In the genomic region with DNA sequence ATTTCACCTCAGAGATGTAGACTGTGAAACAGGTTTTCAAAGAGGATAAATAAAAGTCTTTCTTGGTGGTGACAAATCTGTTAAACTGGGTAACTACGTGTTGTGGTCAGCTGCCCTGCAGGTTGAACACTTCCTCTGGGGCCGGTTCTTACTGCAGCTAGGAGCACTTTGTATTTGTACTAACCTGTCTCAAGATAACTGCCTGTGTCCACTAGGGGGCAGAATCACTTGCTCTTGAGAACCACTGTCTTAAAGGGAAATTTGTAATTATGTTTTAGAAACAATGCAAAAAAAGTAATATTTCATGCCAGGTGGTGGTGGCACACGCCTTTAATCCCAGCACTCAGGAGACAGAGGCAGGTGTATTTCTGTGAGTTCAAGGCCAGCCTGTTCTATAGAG, we compare ENCODE assay signal across 7 mouse cellular contexts. TPM values are rescaled to one million over a fixed set of nuclear protein-coding genes. Genes with fewer than 3 reads are reported as not detected.
DNase-seq lines count a peak whose midpoint lies in the region; ATAC-seq and TF ChIP-seq lines count a peak whose summit lies in the region.

No protein-coding gene starts in this region.

- H3K27ac ChIP-seq in liver, adult 2 months (replicated peaks; ENCODE audit: insufficient read depth, low read depth, low read length) = no peak overlapping the region
- no peak overlapping the region for H3K27ac ChIP-seq in liver, embryonic 11.5 days (ENCODE audit: low read depth, low read length)
- H3K27ac ChIP-seq in heart, embryonic 10.5 days = no peak overlapping the region
- H3K27ac ChIP-seq in limb, embryonic 14.5 days (replicated peaks; ENCODE audit: low read depth, low read length) = no peak overlapping the region

- no peak; the same call in 1 of the 2 replicates for TF ChIP-seq CTCF in liver, adult 2 months (IDR thresholded peaks at IDR 0.05; ENCODE audit: low read depth, low read length)
- TF ChIP-seq CTCF in brain, embryonic 14.5 days (IDR thresholded peaks at IDR 0.05; ENCODE audit: borderline replicate concordance, extremely low read depth, insufficient read depth, insufficient read length) = peak; percentile 51; the same call in 1 of the 2 replicates

- no peak overlapping the region for H3K4me2 ChIP-seq in liver, embryonic 11.5 days
- H3K4me2 ChIP-seq in limb, embryonic 14.5 days (replicated peaks; ENCODE audit: low read depth, low read length, severe bottlenecking) = no peak overlapping the region

- H3K79me2 ChIP-seq in liver, adult 2 months (ENCODE audit: control insufficient read depth, insufficient read depth, low read length) = no peaks in the 10 kb centered on the region

- no peaks in the 10 kb centered on the region for H3K4me1 ChIP-seq in liver, adult 2 months (ENCODE audit: control insufficient read depth, insufficient read depth, low read length)
- no peaks in the 10 kb centered on the region for H3K4me1 ChIP-seq in liver, embryonic 11.5 days (replicated peaks; ENCODE audit: control insufficient read depth, insufficient read depth, low read length)
- no peaks in the 10 kb centered on the region for H3K4me1 ChIP-seq in heart, embryonic 10.5 days
- H3K4me1 ChIP-seq in limb, embryonic 14.5 days (ENCODE audit: control insufficient read depth, insufficient read depth, low read length) = no peaks in the 10 kb centered on the region

- no peak overlapping the region for H3K4me3 ChIP-seq in liver, adult 2 months (ENCODE audit: insufficient read depth, low read depth, low read length)
- no peak overlapping the region for H3K4me3 ChIP-seq in liver, embryonic 11.5 days (ENCODE audit: low read depth, low read length)
- H3K4me3 ChIP-seq in heart, embryonic 10.5 days = no peak overlapping the region
- no peak overlapping the region for H3K4me3 ChIP-seq in limb, embryonic 14.5 days (replicated peaks; ENCODE audit: low read length)

- H3K9ac ChIP-seq in liver, adult 2 months (ENCODE audit: low read depth, low read length) = no peak overlapping the region
- H3K9ac ChIP-seq in liver, embryonic 11.5 days (ENCODE audit: low read depth, low read length) = no peak overlapping the region
- H3K9ac ChIP-seq in limb, embryonic 14.5 days (ENCODE audit: low read depth, low read length, severe bottlenecking) = no peak overlapping the region

- 22% methylated on average over 3 of the region's 3 CpGs for WGBS in liver, adult 2 months
- 39% methylated on average over 3 of the region's 3 CpGs for WGBS in liver, embryonic 11.5 days
- WGBS in heart, embryonic 10.5 days = 46% methylated on average over 3 of the region's 3 CpGs
- WGBS in limb, embryonic 14.5 days = 42% methylated on average over 3 of the region's 3 CpGs

- H3K9me3 ChIP-seq in liver, embryonic 11.5 days (ENCODE audit: control insufficient read depth, low read length) = no peaks in the 10 kb centered on the region
- H3K9me3 ChIP-seq in heart, embryonic 10.5 days = no peaks in the 10 kb centered on the region
- no peaks in the 10 kb centered on the region for H3K9me3 ChIP-seq in limb, embryonic 14.5 days (ENCODE audit: control insufficient read depth, low read length)

- peak; percentile 79 for DNase-seq in liver, adult 2 months (ENCODE audit: extremely low read depth, low read depth, low spot score)
- DNase-seq in liver, embryonic 11.5 days (ENCODE audit: low spot score) = no peak
- peak; percentile 64 for DNase-seq in MEL-GATA-1-ER (ENCODE audit: extremely low read depth, low read depth)
- peak; percentile 78 for DNase-seq in brain, embryonic 14.5 days (ENCODE audit: low read depth)
- peak; percentile 77 for DNase-seq in heart, embryonic 10.5 days (ENCODE audit: low spot score)
- DNase-seq in limb, embryonic 14.5 days (ENCODE audit: low spot score) = peak; percentile 63
- peak; percentile 25 for DNase-seq in right cerebral cortex, postnatal 4 days

- no peak for TF ChIP-seq POLR2A in liver, adult 2 months (IDR thresholded peaks at IDR 0.05; ENCODE audit: extremely low read depth, insufficient read depth, low read length)
- TF ChIP-seq POLR2A in brain, embryonic 14.5 days (IDR thresholded peaks at IDR 0.05; ENCODE audit: borderline replicate concordance, extremely low read depth, insufficient read depth, insufficient read length, poor library complexity, severe bottlenecking) = no peak
- TF ChIP-seq POLR2A in limb, embryonic 14.5 days (IDR thresholded peaks at IDR 0.05; ENCODE audit: borderline replicate concordance, extremely low read depth, insufficient read depth, insufficient read length) = no peak

- no peaks in the 10 kb centered on the region for H3K36me3 ChIP-seq in liver, adult 2 months (ENCODE audit: control insufficient read depth, insufficient read depth, low read length)
- H3K36me3 ChIP-seq in liver, embryonic 11.5 days (ENCODE audit: control insufficient read depth, insufficient read depth, low read length) = peaks cover 36% of the 10 kb centered on the region
- H3K36me3 ChIP-seq in heart, embryonic 10.5 days = peaks cover 76% of the 10 kb centered on the region
- peaks cover 49% of the 10 kb centered on the region for H3K36me3 ChIP-seq in limb, embryonic 14.5 days (ENCODE audit: control insufficient read depth, insufficient read depth, low read length)

- ATAC-seq in liver, embryonic 11.5 days (replicated peaks; ENCODE audit: low FRiP score) = no peak
- ATAC-seq in limb, embryonic 14.5 days (ENCODE audit: low FRiP score, low read depth) = no peak

- H3K27me3 ChIP-seq in liver, adult 2 months (ENCODE audit: control insufficient read depth, insufficient read depth, low read length) = no peaks in the 10 kb centered on the region
- no peaks in the 10 kb centered on the region for H3K27me3 ChIP-seq in liver, embryonic 11.5 days (replicated peaks; ENCODE audit: control insufficient read depth, insufficient read depth, low read length)
- H3K27me3 ChIP-seq in heart, embryonic 10.5 days (ENCODE audit: insufficient read depth, poor library complexity, severe bottlenecking) = no peaks in the 10 kb centered on the region
- no peaks in the 10 kb centered on the region for H3K27me3 ChIP-seq in limb, embryonic 14.5 days (ENCODE audit: control insufficient read depth, insufficient read depth, low read length)

RNA-seq across cellular contexts. Expression of a gene that starts 15.0 kb away (rescaled TPM):
- 15.9 and 28.4 TPM in 2 replicates for total RNA-seq in liver, adult 2 months (2014; rRNA removed)
- polyA plus RNA-seq in liver, adult 2 months (2012; rRNA removed) = 73.0 and 107 TPM in 2 replicates
- 46.6 and 47.6 TPM in 2 replicates for polyA plus RNA-seq in liver, embryonic 11.5 days (2014; fragmentation: Nextera tagmentation; extraction: Ambion mirVana)
- polyA plus RNA-seq in brain, embryonic 14.5 days (2012; rRNA removed) = 1.8 and 2.7 TPM in 2 replicates
- 10.6 and 26.5 TPM in 2 replicates for polyA plus RNA-seq in heart, embryonic 10.5 days (2016; fragmentation: Nextera tagmentation; extraction: Ambion mirVana)
- polyA plus RNA-seq in limb, embryonic 14.5 days (2012; rRNA removed) = 4.5 and 5.2 TPM in 2 replicates
- polyA plus RNA-seq in limb, embryonic 14.5 days (2014; fragmentation: Nextera tagmentation; extraction: Ambion mirVana) = 7.7 and 8.0 TPM in 2 replicates

RNA-seq across cellular contexts. Expression of a gene that starts 43.4 kb away (rescaled TPM):
- 0.55 and 1.7 TPM in 2 replicates for total RNA-seq in liver, adult 2 months (2014; rRNA removed)
- polyA plus RNA-seq in liver, adult 2 months (2012; rRNA removed) = 0.11 and 0.19 TPM in 2 replicates
- 77.0 and 85.7 TPM in 2 replicates for polyA plus RNA-seq in liver, embryonic 11.5 days (2014; fragmentation: Nextera tagmentation; extraction: Ambion mirVana)
- 18.5 and 28.8 TPM in 2 replicates for polyA plus RNA-seq in brain, embryonic 14.5 days (2012; rRNA removed)
- 54.7 and 56.8 TPM in 2 replicates for polyA plus RNA-seq in heart, embryonic 10.5 days (2016; fragmentation: Nextera tagmentation; extraction: Ambion mirVana)
- polyA plus RNA-seq in limb, embryonic 14.5 days (2012; rRNA removed) = 39.8 and 46.7 TPM in 2 replicates
- polyA plus RNA-seq in limb, embryonic 14.5 days (2014; fragmentation: Nextera tagmentation; extraction: Ambion mirVana) = 47.1 and 51.3 TPM in 2 replicates

Comparison
In these comparisons a context has a peak if more than half of its experiments do, and no peak if none do; other contexts are left out.
1. RNA of a gene that starts 43.4 kb away (polyA plus RNA-seq): 77.0 to 85.7 TPM in liver, embryonic 11.5 days, 54.7 to 56.8 TPM in heart, embryonic 10.5 days, 39.8 to 51.3 TPM in limb, embryonic 14.5 days and 18.5 to 28.8 TPM in brain, embryonic 14.5 days; 0.11 to 0.19 TPM in liver, adult 2 months; every median in the first group is over 10 times any median in the second.